Mouse (Mus musculus): ENCODE measurements around the gene Ing4. TPM values are rescaled to one million over a fixed set of nuclear protein-coding genes. Genes with fewer than 3 reads are reported as not detected.
"Not testable (repeated sequence)": the region's sequence is repeated elsewhere in the genome, so short reads cannot be mapped to it uniquely, and the experiment has no call there.

Gene Ing4
- polyA plus RNA-seq, 1 experiment from 2014 or later, result 147 TPM

GRCm38 (mm10) chr6:125042081-125042480 lies 2.5 kb downstream of the Ing4 start:
- Histone ChIP-seq H3K9ac (no peak overlapping the region), H3K4me2 (no peak overlapping the region), H3K27me3 (no peaks in the 10 kb centered on the region), H3K36me3 (peaks cover 47% of the 10 kb centered on the region), H3K9me3 (no peaks in the 10 kb centered on the region), H3K4me3 (no peak overlapping the region), H3K4me1 (replicated peaks) (peaks cover 24% of the 10 kb centered on the region), H3K27ac (replicated peaks) (no peak overlapping the region)
- ATAC-seq (ENCODE audit: low read depth), result no peak
- 97% methylated on average over 7 of the region's 7 CpGs for WGBS

- H3K27me3 ChIP-seq, result no peaks in the 10 kb centered on the region
- H3K9ac ChIP-seq, result no peak overlapping the region
- WGBS, result 34% methylated on average over 5 of the region's 5 CpGs
- peak; percentile 62 for ATAC-seq (ENCODE audit: low read depth)
- no peaks in the 10 kb centered on the region for H3K9me3 ChIP-seq
- peaks cover 81% of the 10 kb centered on the region for H3K36me3 ChIP-seq
- H3K4me2 ChIP-seq, result no peak overlapping the region
- no peak overlapping the region for H3K27ac ChIP-seq (replicated peaks)
- H3K4me3 ChIP-seq, result no peak overlapping the region
- H3K4me1 ChIP-seq (replicated peaks), result 0 out of 2 replicates have a peak, but pooled peaks cover 2% of the 10 kb centered on the region
Observed at GRCm38 (mm10) chr6:125046691-125047090, 7.1 kb downstream of the Ing4 start.

- no peaks in the 10 kb centered on the region for H3K27me3 ChIP-seq
- no peak for ATAC-seq (ENCODE audit: low read depth)
- H3K4me2 ChIP-seq, result no peak within 1 kb of the TSS
- no peaks in the 10 kb centered on the region for H3K9me3 ChIP-seq
- no peak within 1 kb of the TSS for H3K27ac ChIP-seq (replicated peaks)
- H3K9ac ChIP-seq, result no peak within 1 kb of the TSS
- 39% methylated on average over 20 of the region's 20 CpGs for WGBS
- H3K36me3 ChIP-seq, result peaks cover 95% of the 10 kb centered on the region
- H3K4me1 ChIP-seq (replicated peaks), result 0 out of 2 replicates have a peak, but pooled peaks cover 2% of the 10 kb centered on the region
- H3K4me3 ChIP-seq, result no peak within 1 kb of the TSS
Observed at GRCm38 (mm10) chr6:125049678-125050077, 10.1 kb downstream of the Ing4 start, which contains the start of gene Acrbp. Acrbp (plus strand) TSS chr6:125049689.

- Histone ChIP-seq H3K9ac (no peak overlapping the region), H3K36me3 (peaks cover 93% of the 10 kb centered on the region), H3K9me3 (no peaks in the 10 kb centered on the region), H3K27ac (replicated peaks) (no peak overlapping the region), H3K4me3 (no peak overlapping the region), H3K4me1 (replicated peaks) (0 out of 2 replicates have a peak, but pooled peaks cover 2% of the 10 kb centered on the region), H3K4me2 (no peak overlapping the region), H3K27me3 (no peaks in the 10 kb centered on the region)
- no peak for ATAC-seq (ENCODE audit: low read depth)
- 65% methylated on average over 5 of the region's 5 CpGs for WGBS
Observed at GRCm38 (mm10) chr6:125051237-125051636, 11.7 kb downstream of the Ing4 start.

- Histone ChIP-seq H3K4me3 (no peak overlapping the region), H3K4me1 (replicated peaks) (peaks cover 9% of the 10 kb centered on the region; the same call in 1 of the 2 replicates), H3K36me3 (peaks cover 13% of the 10 kb centered on the region; the same call in 1 of the 2 replicates), H3K27ac (replicated peaks) (peak overlapping the region; percentile 28; the same call in 1 of the 2 replicates), H3K4me2 (no peak overlapping the region), H3K9ac (peak overlapping the region; percentile 23), H3K27me3 (no peaks in the 10 kb centered on the region), H3K9me3 (no peaks in the 10 kb centered on the region)
- no peak for ATAC-seq (ENCODE audit: low read depth)
- WGBS, result 39% methylated on average over 6 of the region's 6 CpGs
Observed at GRCm38 (mm10) chr6:125061493-125061892, 21.9 kb downstream of the Ing4 start.

GRCm38 (mm10) chr6:125062511-125062910 lies 23.0 kb downstream of the Ing4 start:
- no peak for ATAC-seq (ENCODE audit: low read depth)
- Histone ChIP-seq H3K4me2 (no peak overlapping the region), H3K9me3 (no peaks in the 10 kb centered on the region), H3K27ac (replicated peaks) (no peak overlapping the region), H3K4me1 (replicated peaks) (peaks cover 9% of the 10 kb centered on the region; the same call in 1 of the 2 replicates), H3K36me3 (peaks cover 5% of the 10 kb centered on the region; the same call in 1 of the 2 replicates), H3K27me3 (no peaks in the 10 kb centered on the region), H3K4me3 (no peak overlapping the region), H3K9ac (no peak overlapping the region)
- 81% methylated on average over 5 of the region's 5 CpGs for WGBS

GRCm38 (mm10) chr6:125063906-125064305 lies 24.3 kb downstream of the Ing4 start:
- ATAC-seq (ENCODE audit: low read depth), result no peak
- H3K4me1 ChIP-seq (replicated peaks), result peaks cover 9% of the 10 kb centered on the region; the same call in 1 of the 2 replicates
- no peaks in the 10 kb centered on the region for H3K9me3 ChIP-seq
- H3K4me2 ChIP-seq, result no peak overlapping the region
- no peak overlapping the region for H3K9ac ChIP-seq
- H3K27ac ChIP-seq (replicated peaks), result no peak overlapping the region
- no peaks in the 10 kb centered on the region for H3K27me3 ChIP-seq
- H3K36me3 ChIP-seq, result no peaks in the 10 kb centered on the region
- 84% methylated on average over 6 of the region's 6 CpGs for WGBS
- H3K4me3 ChIP-seq, result no peak overlapping the region

- H3K4me2 ChIP-seq; H3K27me3 ChIP-seq; ATAC-seq (ENCODE audit: low read depth); H3K9me3 ChIP-seq; H3K4me3 ChIP-seq; H3K27ac ChIP-seq (replicated peaks); H3K36me3 ChIP-seq; H3K9ac ChIP-seq; H3K4me1 ChIP-seq (replicated peaks): not testable (repeated sequence)
- WGBS, result no CpG with 5 or more reads among the region's 1 CpGs
Observed at GRCm38 (mm10) chr6:125065223-125065622, 25.7 kb downstream of the Ing4 start.

GRCm38 (mm10) chr6:125067571-125067995 lies 28.0 kb downstream of the Ing4 start, which contains the start of gene Lpar5:
Lpar5 (plus strand) TSS chr6:125067920.
- H3K4me3 ChIP-seq, result no peak within 1 kb of the TSS
- no peak within 1 kb of the TSS for H3K27ac ChIP-seq (replicated peaks)
- no peak within 1 kb of the TSS for H3K9ac ChIP-seq
- H3K4me1 ChIP-seq (replicated peaks), result peaks cover 15% of the 10 kb centered on the region
- WGBS, result 58% methylated on average over 8 of the region's 8 CpGs
- no peak within 1 kb of the TSS for H3K4me2 ChIP-seq
- no peaks in the 10 kb centered on the region for H3K36me3 ChIP-seq
- H3K27me3 ChIP-seq, result no peaks in the 10 kb centered on the region
- H3K9me3 ChIP-seq, result no peaks in the 10 kb centered on the region
- no peak for ATAC-seq (ENCODE audit: low read depth)

GRCm38 (mm10) chr6:125071170-125071895 lies 31.8 kb downstream of the Ing4 start:
- 79% methylated on average over 18 of the region's 18 CpGs for WGBS
- ATAC-seq (ENCODE audit: low read depth), result peak; percentile 83
- Histone ChIP-seq H3K36me3 (no peaks in the 10 kb centered on the region), H3K4me3 (no peak overlapping the region), H3K9ac (no peak overlapping the region), H3K27ac (replicated peaks) (peak overlapping the region; percentile 85), H3K9me3 (no peaks in the 10 kb centered on the region), H3K4me1 (replicated peaks) (peaks cover 15% of the 10 kb centered on the region), H3K27me3 (no peaks in the 10 kb centered on the region), H3K4me2 (no peak overlapping the region)

- H3K4me1 ChIP-seq (replicated peaks), result peaks cover 15% of the 10 kb centered on the region
- WGBS, result 8% methylated on average over 2 of the region's 2 CpGs
- ATAC-seq (ENCODE audit: low read depth), result peak; percentile 89
- H3K27me3 ChIP-seq, result no peaks in the 10 kb centered on the region
- H3K9ac ChIP-seq, result no peak overlapping the region
- no peak overlapping the region for H3K4me2 ChIP-seq
- no peaks in the 10 kb centered on the region for H3K9me3 ChIP-seq
- no peak overlapping the region for H3K4me3 ChIP-seq
- H3K27ac ChIP-seq (replicated peaks), result peak overlapping the region; percentile 85
- no peaks in the 10 kb centered on the region for H3K36me3 ChIP-seq
Observed at GRCm38 (mm10) chr6:125071896-125072279, 32.3 kb downstream of the Ing4 start.

- H3K27me3 ChIP-seq, result no peaks in the 10 kb centered on the region
- no peak overlapping the region for H3K27ac ChIP-seq (replicated peaks)
- no peak overlapping the region for H3K4me2 ChIP-seq
- ATAC-seq (ENCODE audit: low read depth), result no peak
- no peak overlapping the region for H3K9ac ChIP-seq
- WGBS, result 77% methylated on average over 8 of the region's 8 CpGs
- H3K36me3 ChIP-seq, result no peaks in the 10 kb centered on the region
- no peaks in the 10 kb centered on the region for H3K9me3 ChIP-seq
- H3K4me1 ChIP-seq (replicated peaks), result peaks cover 15% of the 10 kb centered on the region
- H3K4me3 ChIP-seq, result no peak overlapping the region
Observed at GRCm38 (mm10) chr6:125073825-125074224, 34.3 kb downstream of the Ing4 start.
